Mouse (Mus musculus): ENCODE measurements at regions not wholly inside any gene's neighbourhood (a gene's known extent, or its start where the extent isn't known, plus 50 kb on each side); places are given as distances from the start of the nearest gene placed in this dataset.

DNA sequence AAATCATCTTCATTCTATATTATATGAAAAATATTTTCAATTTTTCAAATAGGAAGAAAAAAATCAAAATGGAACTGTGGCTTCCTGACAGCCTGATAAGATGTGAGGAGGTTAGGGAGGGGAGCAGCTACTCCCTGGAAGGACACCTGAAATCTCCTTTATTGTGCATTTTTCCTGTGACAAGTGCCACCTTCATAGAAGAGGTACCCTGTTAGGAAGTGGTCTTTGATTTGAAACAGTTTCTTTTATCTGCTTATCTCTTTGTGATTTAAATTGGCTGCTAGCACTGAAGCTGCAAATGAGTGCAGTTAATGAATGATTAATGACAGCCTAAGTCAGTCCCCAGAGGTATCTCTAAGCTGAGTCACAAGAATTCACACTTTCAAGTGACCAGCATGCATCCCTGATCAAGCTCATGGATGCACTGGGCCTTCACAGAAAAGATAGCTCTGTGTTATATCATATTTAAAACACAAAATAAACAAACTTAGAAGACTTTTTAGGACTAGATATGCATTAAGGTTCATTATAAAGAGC, 144.7 kb downstream of the Cd55b start:
- H3K27ac ChIP-seq (ENCODE audit: insufficient read depth, low read length), result no peak overlapping the region
- TF ChIP-seq CTCF (IDR thresholded peaks at IDR 0.05; ENCODE audit: extremely low read depth, insufficient read depth, low read length) (no peak), POLR2A (IDR thresholded peaks at IDR 0.05; ENCODE audit: extremely low read depth, insufficient read depth, low read length) (no peak)
- peaks cover 1% of the 10 kb centered on the region for H3K4me1 ChIP-seq (ENCODE audit: control insufficient read depth, insufficient read depth, low read length)
- H3K4me3 ChIP-seq (ENCODE audit: insufficient read depth, low read length), result no peak overlapping the region

DNA sequence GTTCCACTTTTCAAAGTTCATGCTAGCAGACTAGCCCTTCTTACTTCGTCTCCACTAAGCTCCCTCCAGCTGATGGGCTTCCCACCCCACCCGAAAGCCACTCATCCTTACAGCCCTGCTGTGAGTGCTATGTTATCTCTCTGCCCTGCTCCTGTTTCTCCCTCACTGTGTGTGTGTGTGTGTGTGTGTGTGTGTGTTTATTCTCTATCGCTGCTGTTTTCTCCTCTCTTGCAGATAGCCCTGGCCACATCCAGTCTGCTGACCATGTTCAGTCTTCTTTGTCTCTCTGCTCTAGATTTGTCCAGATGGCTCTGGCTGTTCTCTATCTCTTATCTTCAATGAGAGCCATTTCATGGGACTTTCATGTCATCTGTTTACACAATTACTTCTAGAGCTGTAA, 145.9 kb downstream of the Cd55b start:
- Histone ChIP-seq H3K27ac (ENCODE audit: insufficient read depth, low read length) (no peak overlapping the region), H3K4me3 (ENCODE audit: insufficient read depth, low read length) (no peak overlapping the region), H3K4me1 (ENCODE audit: control insufficient read depth, insufficient read depth, low read length) (peaks cover 1% of the 10 kb centered on the region)
- TF ChIP-seq POLR2A (IDR thresholded peaks at IDR 0.05; ENCODE audit: extremely low read depth, insufficient read depth, low read length) (no peak), CTCF (IDR thresholded peaks at IDR 0.05; ENCODE audit: extremely low read depth, insufficient read depth, low read length) (no peak)

DNA sequence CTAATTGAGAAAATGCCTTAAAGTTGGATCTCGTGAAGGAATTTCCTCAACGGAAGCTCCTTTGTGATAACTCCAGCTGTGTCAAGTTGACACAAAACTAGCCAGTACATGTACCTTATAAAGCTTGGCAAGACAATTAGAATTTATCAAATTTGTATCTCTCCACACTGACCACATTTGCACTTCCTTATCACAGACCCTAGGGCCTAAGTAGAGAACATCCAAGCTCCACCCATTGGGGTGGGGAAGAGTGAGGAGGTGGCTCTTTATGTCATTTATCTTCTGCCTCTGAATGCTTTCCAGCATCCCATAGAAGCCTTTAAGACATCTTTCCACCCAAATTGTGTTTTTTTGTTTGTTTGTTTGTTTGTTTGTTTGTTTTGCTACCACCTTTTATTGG, 146.8 kb downstream of the Cd55b start:
- H3K4me3 ChIP-seq (ENCODE audit: insufficient read depth, low read length), result no peak overlapping the region
- no peak for TF ChIP-seq POLR2A (IDR thresholded peaks at IDR 0.05; ENCODE audit: extremely low read depth, insufficient read depth, low read length)
- TF ChIP-seq CTCF (IDR thresholded peaks at IDR 0.05; ENCODE audit: extremely low read depth, insufficient read depth, low read length), result no peak
- H3K27ac ChIP-seq (ENCODE audit: insufficient read depth, low read length), result no peak overlapping the region
- peaks cover 1% of the 10 kb centered on the region for H3K4me1 ChIP-seq (ENCODE audit: control insufficient read depth, insufficient read depth, low read length)

DNA sequence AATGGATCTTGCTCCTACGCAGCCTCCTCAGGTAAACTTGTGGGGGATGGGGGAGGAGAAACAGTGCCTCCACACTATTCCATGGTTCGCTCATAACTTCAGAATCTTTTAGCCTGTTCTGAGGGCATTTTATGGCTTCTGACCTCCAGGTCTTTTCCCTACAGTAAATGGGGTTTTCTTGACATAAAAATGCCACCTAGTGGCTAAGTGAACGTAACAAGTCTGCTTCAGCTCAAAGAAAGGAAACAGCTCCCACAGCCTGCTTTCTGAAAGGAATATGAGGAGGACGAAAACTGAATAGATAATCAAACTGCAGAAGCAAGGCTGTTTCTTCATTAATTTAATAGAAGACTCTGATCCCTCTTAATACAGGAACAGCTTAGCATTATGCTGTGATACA, 148.3 kb downstream of the Cd55b start:
- Histone ChIP-seq H3K4me3 (ENCODE audit: insufficient read depth, low read length) (no peak overlapping the region), H3K4me1 (ENCODE audit: control insufficient read depth, insufficient read depth, low read length) (peaks cover 1% of the 10 kb centered on the region), H3K27ac (ENCODE audit: insufficient read depth, low read length) (no peak overlapping the region)
- TF ChIP-seq CTCF (IDR thresholded peaks at IDR 0.05; ENCODE audit: extremely low read depth, insufficient read depth, low read length), result 0 out of 2 replicates have a peak, but pooled peaks have one; percentile 6
- TF ChIP-seq POLR2A (IDR thresholded peaks at IDR 0.05; ENCODE audit: extremely low read depth, insufficient read depth, low read length), result no peak

DNA sequence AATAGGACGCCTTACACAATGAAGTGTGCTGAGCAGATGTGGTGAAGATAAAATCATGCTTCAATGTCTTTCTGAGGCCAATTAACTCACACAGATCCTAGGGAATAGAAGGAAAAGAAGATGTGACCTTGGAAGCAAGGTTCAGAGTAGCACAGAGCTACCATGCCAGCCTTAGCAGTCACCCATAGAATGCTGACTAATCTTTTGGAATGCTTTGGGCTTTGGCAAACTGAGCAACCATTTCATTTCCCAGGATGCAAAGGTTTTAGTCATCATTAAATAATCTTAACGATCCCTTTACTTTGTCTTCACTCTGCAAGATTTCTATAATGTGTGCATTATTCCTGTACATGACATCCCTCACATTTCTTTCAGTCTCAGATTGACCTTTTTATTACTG, 152.4 kb downstream of the Cd55b start:
- Histone ChIP-seq H3K27ac (ENCODE audit: insufficient read depth, low read length) (no peak overlapping the region), H3K4me3 (ENCODE audit: insufficient read depth, low read length) (no peak overlapping the region), H3K4me1 (ENCODE audit: control insufficient read depth, insufficient read depth, low read length) (peaks cover 1% of the 10 kb centered on the region)
- TF ChIP-seq CTCF (IDR thresholded peaks at IDR 0.05; ENCODE audit: extremely low read depth, insufficient read depth, low read length), result no peak
- TF ChIP-seq POLR2A (IDR thresholded peaks at IDR 0.05; ENCODE audit: extremely low read depth, insufficient read depth, low read length), result no peak

Data from cortical plate, adult 2 months (tissue).